Mouse (Mus musculus): ENCODE measurements at regions not wholly inside any gene's neighbourhood (a gene's known extent, or its start where the extent isn't known, plus 50 kb on each side); places are given as distances from the start of the nearest gene placed in this dataset.

DNA sequence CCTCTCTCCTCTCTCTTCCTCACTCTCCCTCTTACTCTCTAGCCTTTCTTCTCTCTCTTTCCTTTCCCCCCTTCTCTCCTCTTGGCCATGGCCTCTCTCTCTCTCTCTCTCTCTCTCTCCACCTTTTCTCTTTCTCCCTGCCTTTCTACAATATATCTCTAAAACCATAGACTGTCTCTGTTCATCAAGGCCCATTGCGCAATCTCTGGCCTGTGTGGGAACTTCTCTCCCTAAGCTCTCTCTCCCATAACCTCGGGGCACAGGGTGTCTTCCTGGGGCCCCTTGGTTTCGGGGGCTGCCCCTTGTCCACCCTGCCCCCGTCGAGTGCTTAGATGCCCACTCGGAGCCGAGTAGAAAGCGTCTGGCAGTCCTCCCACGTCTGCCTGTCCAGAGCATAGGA lies 103.5 kb upstream of the Slc1a4 start:
- TF ChIP-seq CTCF (IDR thresholded peaks at IDR 0.05; ENCODE audit: low read depth, low read length), result no peak
- no peak for TF ChIP-seq POLR2A (IDR thresholded peaks at IDR 0.05; ENCODE audit: insufficient read depth, low read length)
- TF ChIP-seq EP300 (IDR thresholded peaks at IDR 0.05; ENCODE audit: insufficient read depth, low read depth, low read length), result no peak
